Mouse (Mus musculus): ENCODE results near the gene Chrnb1.

Chrnb1 gene

GRCm38 (mm10) chr11:69803786-69804651 is 8.3 kb upstream of the Chrnb1 start:
- DNase-seq: peak; percentile 84

- DNase-seq: no peak
Observed at GRCm38 (mm10) chr11:69803328-69803727, 7.6 kb upstream of the Chrnb1 start.

DNA sequence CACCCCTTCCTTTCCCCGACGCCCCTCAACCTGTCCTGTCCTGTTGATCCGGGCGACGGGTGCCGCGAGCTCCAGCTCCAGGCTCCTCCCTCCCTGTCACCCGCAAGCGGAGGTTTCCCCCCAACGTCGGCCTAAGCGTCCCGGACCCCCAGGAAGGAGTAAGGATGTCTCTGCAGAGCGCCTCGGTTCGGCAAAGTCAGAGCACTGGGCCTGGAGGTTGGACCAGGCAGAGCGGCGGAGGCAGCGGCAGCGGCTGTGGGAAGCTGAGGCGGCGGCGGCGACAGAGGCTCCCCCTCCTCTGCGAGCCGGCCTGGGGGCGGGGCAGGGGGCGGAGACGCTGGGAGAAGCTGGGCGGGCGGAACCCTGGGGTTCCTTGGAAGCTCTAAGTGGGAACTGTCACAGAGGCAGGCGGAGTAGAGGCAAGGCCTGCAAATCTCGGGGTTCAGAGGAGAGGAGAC is 6.9 kb upstream of the Chrnb1 start:
- peak; percentile 86 for DNase-seq

GRCm38 (mm10) chr11:69801379-69801977 is 5.7 kb upstream of the Chrnb1 start, which contains the start of gene Fgf11:
TSS of gene Fgf11 (minus strand) at chr11:69801857.
- no peak for DNase-seq

DNA sequence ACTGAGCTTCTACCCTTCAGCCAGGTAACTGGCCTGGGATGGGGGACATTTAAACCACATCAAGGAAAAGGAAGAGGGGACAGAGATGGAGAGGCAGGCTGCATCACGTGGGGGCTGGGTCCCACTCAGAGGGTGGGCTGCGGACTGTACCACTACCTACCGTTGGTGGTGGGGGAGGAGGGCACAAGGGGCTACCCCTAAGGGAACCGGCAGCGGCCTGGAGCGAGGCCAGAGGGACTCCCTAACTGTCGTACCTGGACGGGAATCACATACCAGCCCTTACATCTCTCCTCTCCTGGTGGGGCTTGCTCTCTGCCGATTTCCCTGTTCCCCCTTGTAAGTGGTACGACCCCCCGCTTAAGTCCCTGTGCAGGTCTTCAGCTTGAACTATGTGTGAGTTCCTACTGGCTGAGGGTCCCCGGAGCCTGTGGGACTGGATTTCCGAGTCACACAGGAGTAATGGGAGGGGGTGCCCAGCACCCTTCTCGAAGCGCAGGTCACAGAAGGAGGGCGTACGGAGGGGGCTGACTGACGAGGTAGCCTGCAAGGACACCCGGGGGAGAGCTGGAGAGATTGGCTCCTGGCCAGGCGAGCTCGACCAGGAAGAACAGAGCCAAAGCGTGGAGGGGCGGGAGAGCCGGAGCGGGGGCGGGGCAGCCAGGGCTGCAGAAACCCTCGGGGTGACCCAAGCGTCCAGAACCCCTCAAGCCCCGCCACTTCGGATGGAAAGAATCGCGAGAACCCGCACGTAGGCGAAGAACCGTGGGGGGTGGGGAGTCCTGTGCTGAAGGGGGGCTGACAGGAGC is 4.9 kb upstream of the Chrnb1 start:
- DNase-seq: peak; percentile 54

- no peak for DNase-seq
Observed at GRCm38 (mm10) chr11:69800138-69800391, 4.3 kb upstream of the Chrnb1 start.

DNA sequence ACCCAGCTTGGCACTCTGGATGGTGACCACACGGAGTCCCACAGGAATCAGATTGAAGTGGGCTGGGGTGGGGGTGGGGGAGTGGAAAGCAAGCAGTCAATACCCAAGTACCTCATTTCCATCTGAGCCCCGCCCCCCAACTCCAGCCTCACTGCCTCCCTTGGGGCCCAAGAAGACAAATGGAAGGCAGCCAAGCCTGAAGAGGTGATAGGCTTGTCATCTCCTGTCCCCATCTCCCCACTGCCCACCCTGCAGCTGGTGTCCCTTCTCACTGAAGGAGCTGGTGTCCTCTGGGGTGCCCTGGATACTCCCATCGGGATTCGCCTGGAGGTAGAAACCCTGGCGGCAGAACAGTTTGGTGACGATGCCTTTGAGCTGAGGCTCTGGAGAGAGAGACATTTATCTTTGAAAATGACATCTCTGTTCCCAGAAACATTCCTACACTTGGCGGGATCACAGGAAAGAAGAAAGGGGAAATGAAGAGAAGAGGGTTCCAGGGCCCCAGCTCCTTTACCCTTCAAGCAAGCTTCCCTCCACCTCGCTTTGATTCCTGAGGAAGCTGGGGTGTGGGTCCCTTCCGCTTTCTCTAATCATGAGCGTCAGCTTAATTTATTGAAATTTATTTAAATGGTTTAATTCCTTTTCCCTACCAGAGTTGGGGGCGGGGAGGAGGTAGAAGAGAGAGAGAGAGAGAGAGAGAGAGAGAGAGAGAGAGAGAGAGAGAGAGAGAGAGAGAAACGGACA is 3.8 kb upstream of the Chrnb1 start:
- DNase-seq: no peak

GRCm38 (mm10) chr11:69797924-69798323 is 2.2 kb upstream of the Chrnb1 start:
- no peak for DNase-seq

GRCm38 (mm10) chr11:69795983-69796435 is 266 bp upstream of the Chrnb1 start:
- DNase-seq: no peak

DNA sequence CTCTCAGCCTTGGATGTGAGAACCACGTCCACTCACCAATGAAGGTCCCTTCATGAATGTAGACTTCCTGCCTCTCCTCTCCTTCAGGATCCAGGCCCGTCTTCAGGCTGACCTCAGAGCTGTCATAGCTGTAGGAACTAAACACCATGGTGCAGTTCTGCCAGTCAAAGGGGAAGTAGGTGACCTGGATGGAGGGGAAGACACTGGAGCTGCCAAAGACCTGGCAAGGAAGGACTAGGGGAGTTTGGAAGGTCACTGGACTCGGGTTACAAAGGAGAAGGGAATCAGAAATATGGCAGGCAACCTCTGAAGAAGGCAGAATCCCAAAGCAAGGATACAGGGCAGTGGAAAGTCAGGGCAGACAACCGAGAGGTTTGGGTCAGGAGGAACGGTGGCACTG is 2.3 kb downstream of the Chrnb1 start:
- DNase-seq: no peak

DNA sequence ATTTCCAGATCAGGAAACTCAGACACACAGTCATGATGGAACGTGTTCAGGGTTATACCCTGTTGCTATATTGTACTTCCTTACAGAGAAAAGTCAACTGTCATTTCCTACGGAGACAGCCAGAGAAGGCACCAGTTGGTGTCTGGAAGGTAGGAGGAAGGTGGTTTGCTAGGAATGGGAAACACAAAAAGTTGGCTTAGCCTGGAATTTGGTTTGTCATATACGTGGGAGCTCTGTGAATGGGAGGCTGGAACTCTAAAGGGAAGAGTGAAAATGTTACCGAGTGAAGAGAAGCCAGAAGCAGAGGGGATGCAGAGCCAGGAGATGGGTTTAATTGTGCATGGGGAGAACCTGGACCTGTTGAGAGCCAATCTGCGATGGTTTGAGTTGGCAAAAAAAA is 4.3 kb downstream of the Chrnb1 start:
- DNase-seq: no peak

DNA sequence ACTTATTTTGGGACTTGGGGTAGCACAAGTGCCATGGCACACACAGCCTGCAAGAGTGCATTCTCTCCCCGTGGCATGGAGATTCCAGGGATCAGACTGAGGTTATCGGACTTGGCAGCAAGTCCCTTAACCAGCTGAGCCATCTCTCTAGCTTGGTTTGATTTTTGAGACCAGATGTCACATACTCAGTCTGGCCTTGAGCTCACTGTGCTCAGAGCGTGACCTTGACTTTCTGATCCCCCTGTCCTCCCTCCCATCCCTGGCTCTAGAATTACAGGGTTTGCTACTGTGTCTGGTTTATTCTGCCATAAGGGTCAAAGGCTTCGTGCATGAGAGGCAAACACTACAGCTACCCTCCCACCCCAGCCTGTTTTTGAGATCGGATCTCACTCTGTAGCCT is 6.3 kb downstream of the Chrnb1 start:
- DNase-seq: no peak

DNA sequence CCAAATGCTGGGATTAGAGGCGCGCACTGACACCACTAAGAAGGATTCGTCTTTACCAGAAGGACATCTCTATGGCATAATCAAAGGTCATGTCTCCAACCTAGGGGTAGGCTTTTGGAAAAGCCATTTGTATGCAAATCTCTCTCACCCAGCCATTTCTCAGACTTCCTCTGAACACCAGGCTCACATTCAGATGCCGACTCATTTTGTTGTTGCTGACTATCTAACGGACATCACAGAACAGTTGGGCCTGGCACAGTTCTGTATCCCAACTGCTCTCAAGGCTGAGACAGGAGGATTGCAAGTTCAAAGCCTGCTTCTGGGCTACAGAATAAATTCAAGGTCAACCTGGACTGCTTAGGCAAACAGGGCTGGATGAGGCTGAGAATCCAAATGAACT is 8.4 kb downstream of the Chrnb1 start:
- DNase-seq: no peak

GRCm38 (mm10) chr11:69784793-69785272 is 10.9 kb downstream of the Chrnb1 start:
- peak; percentile 49 for DNase-seq

- DNase-seq: no peak
Observed at GRCm38 (mm10) chr11:69781828-69782227, 13.9 kb downstream of the Chrnb1 start.

GRCm38 (mm10) chr11:69778985-69779384 is 16.8 kb downstream of the Chrnb1 start:
- no peak for DNase-seq

DNA sequence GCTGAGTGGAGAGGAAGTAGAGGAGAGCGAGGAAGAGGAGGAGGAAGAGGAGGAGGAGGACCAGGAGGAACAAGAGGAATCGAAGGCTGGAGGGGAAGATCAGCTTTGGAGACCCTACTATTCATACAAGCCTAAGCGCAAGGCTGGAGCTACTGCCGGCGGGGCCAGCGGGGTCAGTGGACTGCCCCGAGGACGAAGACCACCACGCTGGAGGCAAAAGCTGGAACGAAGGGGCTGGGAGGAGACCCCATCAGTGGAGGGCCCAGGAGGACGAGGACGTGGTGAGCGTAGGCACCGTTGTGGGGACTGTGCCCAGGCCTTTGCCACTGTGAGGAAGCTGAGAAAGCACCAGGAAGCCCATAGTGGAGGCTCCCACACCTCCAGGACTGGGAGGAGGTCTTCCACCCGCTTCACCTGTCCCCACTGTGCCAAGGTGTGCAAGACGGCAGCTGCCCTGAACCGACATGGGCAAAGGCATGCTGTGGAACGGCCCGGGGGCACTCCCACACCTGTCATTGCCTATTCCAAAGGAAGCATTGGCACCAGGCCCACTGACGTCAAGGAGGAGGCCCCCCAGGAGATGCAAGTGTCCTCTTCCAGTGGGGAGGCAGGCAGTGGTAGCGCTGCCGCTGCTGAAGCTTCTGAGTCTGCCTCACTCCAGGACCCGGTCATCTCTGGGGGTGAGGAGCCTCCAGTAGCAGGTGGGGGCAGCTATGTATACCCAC is 17.3 kb downstream of the Chrnb1 start:
- no peak for DNase-seq

- DNase-seq: no peak
Observed at GRCm38 (mm10) chr11:69777504-69778257, 18.1 kb downstream of the Chrnb1 start.

DNA sequence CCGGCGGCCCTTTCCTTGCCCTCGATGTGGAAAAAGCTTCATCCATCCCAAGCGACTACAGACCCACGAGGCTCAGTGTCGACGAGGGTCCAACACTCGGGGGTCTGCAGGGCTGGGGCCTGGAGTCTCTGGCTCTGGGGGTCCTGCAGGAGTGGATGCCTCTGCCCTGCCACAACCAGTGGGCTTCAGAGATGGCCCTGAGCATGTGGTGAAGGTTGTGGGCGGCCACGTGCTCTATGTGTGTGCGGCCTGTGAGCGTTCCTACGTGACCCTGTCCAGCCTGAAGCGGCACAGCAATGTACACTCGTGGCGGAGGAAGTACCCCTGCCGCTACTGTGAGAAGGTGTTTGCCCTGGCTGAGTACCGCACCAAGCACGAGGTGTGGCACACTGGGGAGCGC is 19.3 kb downstream of the Chrnb1 start:
- DNase-seq: no peak

DNA sequence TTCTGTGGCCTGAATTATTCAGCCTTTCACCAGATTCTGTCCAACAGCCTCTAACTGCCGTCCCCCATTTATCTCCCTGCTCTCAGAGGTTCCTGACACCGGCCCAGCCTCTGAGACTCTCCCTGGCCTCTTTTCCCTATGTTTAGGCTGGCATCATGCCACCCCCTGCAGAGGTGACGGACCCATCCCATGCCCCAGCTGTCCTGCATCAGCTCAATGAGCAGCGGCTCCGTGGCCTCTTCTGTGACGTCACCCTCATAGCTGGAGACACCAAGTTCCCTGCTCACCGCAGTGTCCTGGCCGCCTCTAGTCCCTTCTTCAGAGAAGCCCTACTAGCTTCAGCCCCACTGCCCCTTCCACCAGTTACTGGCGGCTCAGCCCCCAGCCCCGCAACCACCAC is 20.0 kb downstream of the Chrnb1 start:
- DNase-seq: no peak

DNA sequence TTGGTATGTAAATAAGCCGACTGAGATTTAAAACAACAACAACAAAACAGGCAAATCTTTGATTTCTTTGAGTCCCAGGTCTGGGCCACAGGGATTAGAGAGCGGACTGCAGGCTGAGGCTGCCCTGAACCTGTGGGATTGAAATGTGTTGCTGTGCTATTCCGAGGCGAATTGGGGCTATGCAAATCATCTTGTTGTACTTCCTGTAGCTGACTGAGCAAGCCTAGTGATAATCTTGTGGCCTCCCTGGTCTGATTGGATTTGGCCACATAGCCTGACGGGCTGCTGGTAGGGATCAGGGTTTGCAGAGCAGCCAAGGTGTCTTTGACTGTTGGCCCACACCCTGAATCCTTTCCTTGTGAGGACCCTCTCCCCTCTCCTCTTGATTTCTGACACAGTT is 20.8 kb downstream of the Chrnb1 start:
- no peak for DNase-seq

DNA sequence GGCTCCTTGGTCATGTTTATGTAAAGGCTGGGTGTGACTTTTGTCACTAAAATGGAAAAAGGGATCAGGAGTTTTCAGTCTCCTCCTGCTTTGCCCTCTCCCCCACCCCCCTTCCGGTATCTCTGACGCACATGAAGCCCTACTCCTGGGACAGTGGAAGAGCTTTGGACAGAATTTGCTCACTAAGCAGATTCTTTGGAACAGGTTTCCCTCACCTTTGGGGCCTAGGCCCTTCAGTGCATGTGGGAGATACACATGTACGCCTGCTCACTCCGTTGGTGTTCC is 28.2 kb downstream of the Chrnb1 start:
- peak; percentile 21 for DNase-seq

Data from kidney, adult 18-20 months (tissue).